Mouse (Mus musculus): Measurements from ENCODE around the gene Slc35f5. TPM values are rescaled to one million over a fixed set of nuclear protein-coding genes. Genes with fewer than 3 reads are reported as not detected.

The Slc35f5 gene
- polyA plus RNA-seq (2012; fragmentation: generic; extraction: Trizol) = 14.5 TPM

GRCm38 (mm10) chr1:125560259-125561192 is at the start of gene Slc35f5:
TSS of gene Slc35f5 (plus strand) at chr1:125560595.
- Histone ChIP-seq H3K4me3 (peak within 1 kb of the TSS; percentile 84), H3K4me2 (ENCODE audit: low read depth) (peak within 1 kb of the TSS; percentile 85), H3K79me2 (ENCODE audit: control insufficient read depth, insufficient read depth) (peaks cover 18% of the 10 kb centered on the region), H3ac (ENCODE audit: control insufficient read depth, insufficient read length) (peak within 1 kb of the TSS; percentile 78), H3K27me3 (ENCODE audit: control insufficient read depth, insufficient read depth, insufficient read length) (no peaks in the 10 kb centered on the region), H3K36me3 (ENCODE audit: control insufficient read depth, insufficient read depth) (no peaks in the 10 kb centered on the region)
- TF ChIP-seq MYOD1 (IDR thresholded peaks at IDR 0.05; ENCODE audit: control insufficient read depth in 1 of 3, insufficient read length in 2 of 3, low read depth in 2 of 3) (no peak), CEBPB (IDR thresholded peaks at IDR 0.05; ENCODE audit: insufficient read depth, poor library complexity, severe bottlenecking) (0 out of 2 replicates have a peak, but pooled peaks have one; percentile 4), MYOG (IDR thresholded peaks at IDR 0.05; ENCODE audit: control insufficient read depth in 1 of 3, insufficient read depth in 1 of 3, insufficient read length in 2 of 3, low read depth in 2 of 3) (no peak), TCF12 (IDR thresholded peaks at IDR 0.05; ENCODE audit: insufficient read depth, poor library complexity, severe bottlenecking) (no peak), USF1 (IDR thresholded peaks at IDR 0.05; ENCODE audit: low read depth) (no peak), MAX (IDR thresholded peaks at IDR 0.05; ENCODE audit: low read depth) (no peak), POLR2AphosphoS2 (IDR thresholded peaks at IDR 0.05; ENCODE audit: insufficient read length, low read depth) (peak; percentile 88), SRF (IDR thresholded peaks at IDR 0.05; ENCODE audit: control insufficient read depth, insufficient read length, low read depth) (peak; percentile 73), E2F4 (IDR thresholded peaks at IDR 0.05; ENCODE audit: insufficient read depth) (no peak), REST (IDR thresholded peaks at IDR 0.05; ENCODE audit: insufficient read depth, insufficient read length) (no peak), TCF3 (IDR thresholded peaks at IDR 0.05; ENCODE audit: insufficient read length, low read depth) (no peak), POLR2A (IDR thresholded peaks at IDR 0.05; ENCODE audit: insufficient read length, low read depth) (peak; percentile 80)

GRCm38 (mm10) chr1:125514706-125515105 is 45.7 kb upstream of the Slc35f5 start:
- no peaks in the 10 kb centered on the region for H3K36me3 ChIP-seq (ENCODE audit: control insufficient read depth, insufficient read depth)
- no peak overlapping the region for H3K4me3 ChIP-seq
- H3ac ChIP-seq (ENCODE audit: control insufficient read depth, insufficient read length) = no peak overlapping the region
- no peak for TF ChIP-seq E2F4 (IDR thresholded peaks at IDR 0.05; ENCODE audit: insufficient read depth)
- no peak for TF ChIP-seq POLR2AphosphoS2 (IDR thresholded peaks at IDR 0.05; ENCODE audit: insufficient read length, low read depth)
- no peak for TF ChIP-seq MYOD1 (IDR thresholded peaks at IDR 0.05; ENCODE audit: control insufficient read depth in 1 of 3, insufficient read length in 2 of 3, low read depth in 2 of 3)
- TF ChIP-seq TCF3 (IDR thresholded peaks at IDR 0.05; ENCODE audit: insufficient read length, low read depth) = no peak
- H3K79me2 ChIP-seq (ENCODE audit: control insufficient read depth, insufficient read depth) = no peaks in the 10 kb centered on the region
- H3K4me2 ChIP-seq (ENCODE audit: low read depth) = no peak overlapping the region
- H3K27me3 ChIP-seq (ENCODE audit: control insufficient read depth, insufficient read depth, insufficient read length) = no peaks in the 10 kb centered on the region

- TF ChIP-seq MYOD1 (IDR thresholded peaks at IDR 0.05; ENCODE audit: control insufficient read depth in 1 of 3, insufficient read length in 2 of 3, low read depth in 2 of 3) = no peak
- no peak for TF ChIP-seq MAX (IDR thresholded peaks at IDR 0.05; ENCODE audit: low read depth)
- no peak for TF ChIP-seq TCF12 (IDR thresholded peaks at IDR 0.05; ENCODE audit: insufficient read depth, poor library complexity, severe bottlenecking)
- TF ChIP-seq POLR2AphosphoS2 (IDR thresholded peaks at IDR 0.05; ENCODE audit: insufficient read length, low read depth) = no peak
- TF ChIP-seq CEBPB (IDR thresholded peaks at IDR 0.05; ENCODE audit: insufficient read depth, poor library complexity, severe bottlenecking) = no peak
- no peak for TF ChIP-seq SRF (IDR thresholded peaks at IDR 0.05; ENCODE audit: control insufficient read depth, insufficient read length, low read depth)
- TF ChIP-seq POLR2A (IDR thresholded peaks at IDR 0.05; ENCODE audit: insufficient read length, low read depth) = no peak
- TF ChIP-seq MYOG (IDR thresholded peaks at IDR 0.05; ENCODE audit: control insufficient read depth in 1 of 3, insufficient read depth in 1 of 3, insufficient read length in 2 of 3, low read depth in 2 of 3) = no peak
- no peak for TF ChIP-seq USF1 (IDR thresholded peaks at IDR 0.05; ENCODE audit: low read depth)
- no peak for TF ChIP-seq E2F4 (IDR thresholded peaks at IDR 0.05; ENCODE audit: insufficient read depth)
- Histone ChIP-seq H3K4me3 (no peak overlapping the region), H3K36me3 (ENCODE audit: control insufficient read depth, insufficient read depth) (no peaks in the 10 kb centered on the region), H3K79me2 (ENCODE audit: control insufficient read depth, insufficient read depth) (no peaks in the 10 kb centered on the region), H3K4me2 (ENCODE audit: low read depth) (no peak overlapping the region), H3K27me3 (ENCODE audit: control insufficient read depth, insufficient read depth, insufficient read length) (no peaks in the 10 kb centered on the region), H3ac (ENCODE audit: control insufficient read depth, insufficient read length) (no peak overlapping the region)
Observed at GRCm38 (mm10) chr1:125516910-125517659, 43.3 kb upstream of the Slc35f5 start.

- Histone ChIP-seq H3K4me2 (ENCODE audit: low read depth) (no peak overlapping the region), H3K27me3 (ENCODE audit: control insufficient read depth, insufficient read depth, insufficient read length) (no peaks in the 10 kb centered on the region), H3ac (ENCODE audit: control insufficient read depth, insufficient read length) (no peak overlapping the region), H3K4me3 (no peak overlapping the region), H3K79me2 (ENCODE audit: control insufficient read depth, insufficient read depth) (no peaks in the 10 kb centered on the region), H3K36me3 (ENCODE audit: control insufficient read depth, insufficient read depth) (no peaks in the 10 kb centered on the region)
- TF ChIP-seq MYOD1 (IDR thresholded peaks at IDR 0.05; ENCODE audit: control insufficient read depth in 1 of 3, insufficient read length in 2 of 3, low read depth in 2 of 3) (no peak), SRF (IDR thresholded peaks at IDR 0.05; ENCODE audit: control insufficient read depth, insufficient read length, low read depth) (no peak), E2F4 (IDR thresholded peaks at IDR 0.05; ENCODE audit: insufficient read depth) (no peak), REST (IDR thresholded peaks at IDR 0.05; ENCODE audit: insufficient read depth, insufficient read length) (no peak), MAX (IDR thresholded peaks at IDR 0.05; ENCODE audit: low read depth) (no peak), TCF12 (IDR thresholded peaks at IDR 0.05; ENCODE audit: insufficient read depth, poor library complexity, severe bottlenecking) (no peak), POLR2A (IDR thresholded peaks at IDR 0.05; ENCODE audit: insufficient read length, low read depth) (no peak)
Observed at GRCm38 (mm10) chr1:125519107-125519611, 41.2 kb upstream of the Slc35f5 start.

All from myocyte (in vitro differentiated cells).